Mouse (Mus musculus) left cerebral cortex, postnatal 36 days (tissue): ENCODE data around the gene Nfkb1. TPM values are rescaled to one million over a fixed set of nuclear protein-coding genes. Genes with fewer than 3 reads are reported as not detected.

ENCODE experiments used
- DNase-seq, 2 experiments: peaks; one replicate each; pipeline ENCODE4 v3.0.0; 2021 to 2022; ENCODE audit warnings: low spot score in 2 of 2, mixed read lengths in 1 of 2
- intact Hi-C: fragments of 180-260 bp; cut with DNase I; formaldehyde crosslinking; loops from one replicate; pipeline ENCODE4 v1.15.1; 2025
- total RNA-seq, 2 experiments: library from RNA; stranded (reverse); gene quantifications; 2 replicates each; pipeline ENCODE4 v1.2.3; 2021

Nfkb1 gene
- total RNA-seq, 2 experiments from 2014 or later = 16.3 to 23.0 TPM

- intact Hi-C loops = no loop called here
- DNase-seq = no peak
Observed at GRCm38 (mm10) chr3:135637592-135637991, 53.8 kb downstream of the Nfkb1 start.

- no peak for DNase-seq
- intact Hi-C loops = no loop called here
Observed at GRCm38 (mm10) chr3:135636454-135636853, 54.9 kb downstream of the Nfkb1 start.

DNA sequence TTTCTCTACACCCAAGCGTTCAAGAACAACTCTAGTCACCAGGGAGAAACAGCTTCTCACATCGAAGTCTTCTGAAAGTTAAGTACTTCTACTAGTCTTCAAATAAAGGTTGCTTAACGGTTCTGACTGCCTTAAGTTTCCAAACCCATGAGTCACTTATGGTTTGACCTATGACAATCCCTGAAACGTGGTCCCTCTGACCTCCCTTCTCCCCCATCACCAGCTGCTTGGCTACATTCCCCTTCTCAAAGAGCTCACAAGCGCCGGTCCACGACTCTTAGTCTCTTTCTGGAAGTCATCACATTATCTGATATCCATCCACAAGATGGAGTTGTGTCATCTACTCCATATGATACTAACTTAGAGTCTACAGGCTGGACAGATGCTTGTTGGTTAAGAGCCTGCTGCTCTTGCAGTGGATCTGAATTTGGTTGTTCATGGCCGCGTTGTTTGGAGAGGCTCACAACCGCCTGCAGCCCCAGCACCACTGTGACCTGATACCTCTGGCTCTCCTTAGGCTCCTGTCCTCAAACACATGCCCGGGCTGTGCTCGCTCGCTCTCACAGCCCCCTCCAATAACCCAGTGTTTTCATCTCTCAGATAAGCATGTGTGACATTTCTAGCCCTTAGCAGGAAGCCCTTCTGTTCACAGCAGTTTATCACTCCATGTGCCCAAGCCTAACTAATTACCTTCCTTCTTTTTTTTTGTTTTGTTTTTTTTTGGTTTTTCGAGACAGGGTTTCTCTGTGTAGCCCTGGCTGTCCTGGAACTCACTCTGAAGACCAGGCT, 55.5 kb downstream of the Nfkb1 start:
- intact Hi-C loops = no loop called here
- no peak for DNase-seq

- intact Hi-C loops = no loop called here
- DNase-seq = no peak
Observed at GRCm38 (mm10) chr3:135635030-135635429, 56.3 kb downstream of the Nfkb1 start.

- DNase-seq = no peak
- intact Hi-C loops = loop anchor here (5.0 kb wide), 1 partner anchor 93 kb away; no protein-coding TSS in a partner anchor
Observed at GRCm38 (mm10) chr3:135634275-135634674, 57.1 kb downstream of the Nfkb1 start.

DNA sequence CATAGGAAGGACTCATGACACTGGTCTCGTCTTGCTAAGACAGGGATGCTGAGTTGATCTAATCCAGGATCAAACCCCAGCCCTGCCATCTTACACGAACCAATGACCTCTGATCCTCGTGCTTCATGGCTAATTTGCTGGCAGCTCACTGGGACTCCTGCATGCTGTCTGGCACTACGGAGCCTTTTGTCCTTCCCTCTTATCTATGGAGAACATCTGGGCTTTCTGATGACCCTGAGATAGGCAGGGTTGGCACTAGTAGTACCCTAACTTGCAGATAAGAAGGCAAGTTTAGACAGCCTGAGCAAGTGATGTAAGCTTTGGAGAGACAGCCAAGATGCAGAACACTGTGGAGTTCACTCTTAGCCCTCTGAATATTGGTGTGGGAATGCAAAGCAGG, 59.5 kb downstream of the Nfkb1 start:
- intact Hi-C loops = loop anchor here (5.0 kb wide), 1 partner anchor 95 kb away; no protein-coding TSS in a partner anchor

DNA sequence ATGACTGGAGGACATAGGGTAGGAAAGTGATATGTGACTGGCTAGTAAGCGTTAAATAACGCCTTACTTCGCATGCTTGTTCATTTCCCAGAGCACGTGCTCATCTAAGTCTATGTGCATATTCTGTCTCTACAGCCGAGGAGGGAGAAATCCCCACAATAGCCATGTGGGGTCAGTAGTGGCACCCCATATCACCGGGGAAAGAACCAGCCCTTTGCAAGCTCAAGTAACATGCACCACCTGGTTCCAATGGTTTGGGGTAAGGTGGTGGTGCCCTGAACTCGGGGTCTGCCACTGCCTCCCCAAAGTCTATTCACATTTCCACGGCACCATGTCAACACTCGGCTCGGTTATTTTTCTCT, 60.3 kb downstream of the Nfkb1 start:
- DNase-seq = no peak
- intact Hi-C loops = loop anchor here (5.0 kb wide), 1 partner anchor 96 kb away; no protein-coding TSS in a partner anchor

More for the DNA sequence above, 59.5 kb downstream of the Nfkb1 start:
- DNase-seq = no peak

- intact Hi-C loops = loop anchor here (5.0 kb wide), 1 partner anchor 97 kb away; no protein-coding TSS in a partner anchor
- peak; percentile 36 to 60 for DNase-seq
Observed at GRCm38 (mm10) chr3:135630430-135631095, 60.8 kb downstream of the Nfkb1 start.

- intact Hi-C loops = loop anchor here (5.0 kb wide), 1 partner anchor 97 kb away; no protein-coding TSS in a partner anchor
- DNase-seq = no peak
Observed at GRCm38 (mm10) chr3:135629830-135630355, 61.5 kb downstream of the Nfkb1 start.

DNA sequence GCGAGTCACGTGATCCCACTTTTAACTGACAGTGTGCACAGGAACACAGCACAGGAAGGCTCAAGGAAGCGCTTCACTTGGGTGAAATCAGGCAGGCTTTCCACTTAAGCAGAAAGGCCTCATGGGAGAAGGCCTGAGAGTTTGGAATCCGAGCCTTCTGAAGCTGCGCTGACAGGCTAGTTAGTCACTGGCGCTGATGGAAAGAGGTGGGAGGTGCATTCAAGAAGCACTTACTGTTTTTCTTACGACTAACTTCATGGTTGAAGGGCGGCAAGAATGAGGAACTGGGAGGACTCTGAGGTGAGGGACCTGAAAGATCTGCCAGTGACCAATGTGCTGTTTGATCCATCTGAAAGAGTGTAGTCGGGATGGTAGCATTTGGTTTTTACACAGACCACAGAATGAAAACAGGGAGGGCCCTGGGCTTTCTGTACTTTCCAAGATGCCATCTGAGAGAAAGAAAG, 62.6 kb downstream of the Nfkb1 start:
- intact Hi-C loops = no loop called here

GRCm38 (mm10) chr3:135628000-135628705, 63.2 kb downstream of the Nfkb1 start:
- DNase-seq = no peak
- intact Hi-C loops = no loop called here

More for the DNA sequence above, 62.6 kb downstream of the Nfkb1 start:
- DNase-seq = no peak

GRCm38 (mm10) chr3:135625290-135625689, 66.1 kb downstream of the Nfkb1 start:
- no peak for DNase-seq
- intact Hi-C loops = no loop called here

DNA sequence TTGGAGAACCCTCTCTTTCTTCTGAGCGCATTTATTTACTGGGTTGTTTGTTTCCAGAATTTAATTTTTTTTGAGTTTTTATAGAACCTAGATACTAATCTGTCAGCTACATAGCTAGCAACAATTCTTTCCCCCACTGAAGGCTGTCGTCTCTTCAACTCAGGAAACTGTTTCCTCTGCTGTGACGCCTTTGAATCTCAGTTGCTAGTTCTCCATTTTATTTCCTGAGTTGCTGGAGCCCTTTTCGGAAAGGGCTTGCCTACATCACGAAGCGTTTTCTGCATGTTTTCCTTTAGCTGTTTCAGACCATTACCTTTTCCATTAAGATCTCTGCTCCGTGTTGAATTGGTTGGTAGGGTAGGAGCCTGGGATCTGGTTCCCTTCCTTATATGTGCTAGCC, 74.6 kb downstream of the Nfkb1 start:
- intact Hi-C loops = no loop called here

GRCm38 (mm10) chr3:135614376-135614775, 77.0 kb downstream of the Nfkb1 start:
- no peak for DNase-seq
- intact Hi-C loops = loop anchor here (5.0 kb wide), 1 partner anchor 78 kb away; the partner anchor contains the start of gene Nfkb1

More for the DNA sequence above, 74.6 kb downstream of the Nfkb1 start:
- no peak for DNase-seq

- DNase-seq = peak; percentile 48 to 61
- intact Hi-C loops = loop anchor here (5.0 kb wide), 1 partner anchor 82 kb away; the partner anchor contains the start of gene Nfkb1
Observed at GRCm38 (mm10) chr3:135610221-135610620, 81.1 kb downstream of the Nfkb1 start.

DNA sequence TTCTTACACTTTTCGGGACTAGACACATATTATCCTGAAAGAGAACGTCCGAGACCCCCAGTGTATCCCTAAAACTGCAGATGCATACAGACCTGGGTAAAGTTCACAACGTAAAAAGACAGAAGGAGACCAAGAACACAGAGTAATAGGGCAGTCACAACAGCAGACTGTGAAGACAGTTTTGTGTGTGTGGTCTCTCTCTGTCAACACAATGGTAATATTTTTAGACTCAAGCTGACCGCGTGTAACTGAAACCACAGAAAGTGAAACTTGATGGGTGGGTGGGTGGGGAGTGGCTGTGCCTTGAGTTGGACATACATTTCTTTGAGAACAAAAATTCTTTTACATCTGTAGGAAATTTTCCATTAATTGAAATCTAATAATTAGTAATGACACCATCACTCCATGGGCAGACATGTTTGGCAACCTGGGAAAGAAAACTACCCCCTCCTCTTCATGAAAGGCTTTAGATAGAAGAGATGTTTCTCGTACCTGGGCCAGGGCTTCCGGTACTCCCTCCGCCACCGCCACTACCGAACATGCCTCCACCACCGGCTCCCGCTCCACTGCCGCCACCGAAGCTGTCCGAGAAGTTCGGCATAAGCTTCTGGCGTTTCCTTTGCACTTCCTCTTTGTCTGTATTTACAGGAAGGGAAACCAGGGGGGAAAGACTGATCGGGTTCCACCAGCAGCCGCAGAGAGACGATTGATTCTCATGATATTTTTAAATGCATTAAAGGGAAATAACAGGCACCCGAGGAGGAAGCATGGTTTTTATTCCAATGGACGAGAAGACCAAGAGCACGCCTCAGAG, 83.5 kb downstream of the Nfkb1 start:
- intact Hi-C loops = no loop called here
- no peak for DNase-seq

DNA sequence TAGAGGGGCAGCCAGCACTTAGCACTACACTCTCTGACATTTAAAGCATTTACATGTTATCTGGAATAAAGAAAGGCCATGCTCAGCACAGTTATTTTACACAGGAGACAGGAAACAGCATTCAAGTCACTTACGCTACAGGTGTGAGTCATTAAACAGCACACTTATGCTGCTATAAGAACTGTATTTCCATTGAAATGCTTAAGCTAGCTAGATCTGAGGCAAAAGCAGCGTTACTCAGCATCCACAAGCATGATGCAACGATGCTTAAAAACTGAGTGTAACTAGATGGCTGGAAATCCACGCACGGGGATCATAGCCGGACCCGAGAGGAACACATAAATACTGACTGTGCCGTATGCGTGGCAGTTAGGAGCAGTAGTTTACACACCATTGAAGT, 84.3 kb downstream of the Nfkb1 start:
- intact Hi-C loops = no loop called here
- DNase-seq = no peak

- intact Hi-C loops = no loop called here
- DNase-seq = no peak
Observed at GRCm38 (mm10) chr3:135606592-135606991, 84.8 kb downstream of the Nfkb1 start.

DNA sequence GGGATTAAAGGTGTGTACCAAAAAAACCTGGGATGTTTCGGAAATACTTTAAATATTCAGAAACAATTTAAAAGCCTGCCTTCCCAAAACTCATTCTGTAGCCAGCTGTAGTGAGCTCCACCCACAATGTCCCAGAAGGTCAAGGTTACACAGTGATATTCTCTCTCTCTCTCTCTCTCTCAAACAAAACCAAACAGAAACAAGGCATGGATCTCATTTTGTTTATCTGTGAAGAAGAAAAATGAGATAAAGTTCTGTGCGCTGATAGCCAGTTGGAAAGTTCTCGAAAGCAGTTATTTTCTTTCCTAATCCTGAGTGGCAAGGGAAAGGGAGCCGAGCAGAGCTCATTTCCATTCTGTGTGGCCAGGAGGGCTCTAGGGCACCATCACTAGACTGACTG, 85.9 kb downstream of the Nfkb1 start:
- intact Hi-C loops = no loop called here
- no peak for DNase-seq
